Mouse (Mus musculus): ENCODE data around the gene Slc8a1.

Slc8a1 gene

GRCm38 (mm10) chr17:81504040-81504439 lies 234.1 kb downstream of the Slc8a1 start:
- DNase-seq (ENCODE audit: low spot score) = no peak

DNA sequence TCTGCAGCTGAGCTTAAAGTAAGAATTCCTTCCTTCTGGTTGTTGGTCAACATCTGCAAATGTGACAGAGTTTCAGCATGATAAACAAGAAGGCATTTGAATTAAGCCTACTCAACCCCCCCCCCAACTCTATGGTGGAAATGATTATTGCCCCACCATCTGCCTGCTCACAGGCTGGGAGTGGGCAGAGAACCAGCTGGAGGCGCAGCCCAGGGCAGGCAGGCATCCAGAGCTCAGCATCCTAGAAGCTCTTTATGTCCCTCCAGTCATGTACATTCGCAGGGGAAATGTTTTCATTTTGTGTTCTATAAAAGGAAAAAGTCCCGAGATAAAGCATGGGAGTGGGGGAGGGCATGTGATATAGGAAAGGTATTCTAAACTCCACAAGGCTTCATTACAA lies 235.4 kb downstream of the Slc8a1 start:
- DNase-seq (ENCODE audit: low spot score) = no peak

DNA sequence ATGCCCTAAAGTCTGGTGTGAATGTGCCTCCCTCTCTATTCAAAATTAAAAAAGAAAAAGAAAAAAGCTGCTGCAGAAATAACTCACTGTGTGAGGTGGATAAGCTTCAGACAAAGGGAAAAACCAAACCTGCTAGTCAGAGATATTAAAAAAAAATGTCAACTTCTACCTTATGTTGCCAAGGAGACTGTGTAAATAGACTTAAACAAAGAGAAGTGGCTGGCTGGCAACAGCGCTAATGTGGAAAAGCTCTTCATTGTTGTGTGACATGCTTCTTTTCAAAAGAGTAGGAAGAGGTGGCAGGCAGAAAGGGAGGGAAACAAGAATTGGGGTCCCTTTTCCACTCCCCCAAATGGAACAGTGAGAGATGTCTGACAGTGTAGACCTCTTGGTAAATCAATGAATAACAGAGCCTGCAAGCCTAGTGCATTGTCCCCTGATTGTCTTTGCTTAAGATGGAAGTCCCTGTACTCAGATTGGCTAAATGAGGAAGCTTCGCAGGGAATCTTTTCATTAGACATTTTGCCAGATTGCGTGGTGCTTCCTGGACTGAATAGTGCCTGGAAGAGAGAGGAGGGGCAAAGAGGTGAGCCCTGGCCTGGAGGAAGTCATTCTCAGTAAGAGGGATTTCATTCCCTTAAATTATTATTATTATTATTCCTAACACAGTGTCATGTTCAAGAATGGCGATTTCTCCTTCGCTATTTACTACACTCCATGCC lies 237.3 kb downstream of the Slc8a1 start:
- peak; percentile 66 for DNase-seq (ENCODE audit: low spot score)

DNA sequence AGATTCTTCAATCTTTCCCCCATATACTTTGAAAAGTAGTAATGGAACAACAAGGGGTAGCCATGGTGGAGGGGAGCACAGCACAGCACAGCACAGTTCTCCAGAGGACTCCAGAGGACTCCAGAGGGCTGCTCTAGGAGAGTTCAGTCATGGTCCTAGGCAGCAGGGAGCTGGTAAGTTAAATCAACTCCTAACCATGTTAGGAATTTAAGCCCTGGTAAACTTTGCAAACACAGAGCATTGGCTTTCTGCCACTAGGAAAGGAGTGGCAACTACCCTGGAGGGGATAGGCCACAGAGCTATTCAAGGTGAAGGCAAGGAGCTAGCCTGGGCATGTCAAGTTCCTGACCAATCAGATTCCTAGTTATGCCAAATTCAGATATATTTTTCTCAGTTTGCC lies 240.3 kb downstream of the Slc8a1 start:
- peak; percentile 63 for DNase-seq (ENCODE audit: low spot score)

DNA sequence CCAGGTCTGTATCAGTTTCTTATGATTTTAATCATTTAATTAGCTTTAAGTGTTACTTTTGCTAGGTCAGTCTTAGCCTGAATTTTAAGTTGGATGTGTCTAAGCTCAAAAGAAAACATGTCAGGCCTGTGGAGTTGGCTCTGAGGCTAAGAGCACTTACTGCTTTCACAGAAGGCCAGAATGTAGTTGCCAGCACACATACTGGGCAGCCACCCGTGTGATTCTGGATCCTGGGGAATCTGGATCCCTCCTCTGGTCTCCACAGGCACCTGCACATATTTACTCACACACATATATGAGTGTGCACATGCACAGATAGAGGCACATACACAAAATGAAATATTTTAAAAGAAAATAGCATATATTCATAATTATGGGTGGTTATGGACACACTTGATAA lies 241.6 kb downstream of the Slc8a1 start:
- DNase-seq (ENCODE audit: low spot score) = no peak

- peak; percentile 34 for DNase-seq (ENCODE audit: low spot score)
These were observed 245.8 kb downstream of the Slc8a1 start for GRCm38 (mm10) chr17:81492216-81492865.

- no peak for DNase-seq (ENCODE audit: low spot score)
These were observed 251.8 kb downstream of the Slc8a1 start for GRCm38 (mm10) chr17:81486388-81486787.

DNA sequence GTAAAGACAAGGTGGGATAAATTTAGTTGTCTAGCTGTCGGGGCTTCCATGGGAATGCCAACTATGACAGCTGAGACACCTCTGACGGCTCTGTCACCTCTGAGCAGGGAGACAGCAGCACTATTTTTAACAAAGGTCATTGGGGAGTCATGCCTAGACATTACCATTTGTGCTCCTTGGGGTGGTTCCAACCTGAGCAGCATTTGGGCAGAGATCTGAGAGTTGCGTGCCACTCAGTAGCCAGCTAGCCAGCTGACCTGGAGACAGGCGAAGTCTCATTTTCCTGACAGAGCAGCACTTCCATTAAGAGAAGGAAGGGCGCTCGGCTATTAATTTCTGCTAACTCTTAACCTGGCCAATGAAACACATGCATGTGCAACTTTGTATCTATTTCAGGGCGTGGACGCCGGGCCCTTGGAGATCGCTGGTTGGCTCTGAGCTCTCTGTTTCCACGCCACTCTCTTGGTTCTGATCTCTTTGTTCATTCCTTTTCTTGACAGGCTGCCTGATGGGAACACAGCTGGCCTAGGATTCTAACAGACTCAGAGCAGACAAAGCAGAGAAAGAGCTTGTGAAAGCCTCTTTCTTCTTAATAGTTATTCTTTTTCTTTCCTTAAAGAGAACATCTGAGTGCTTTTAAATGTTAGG lies 256.2 kb downstream of the Slc8a1 start:
- DNase-seq (ENCODE audit: low spot score) = no peak

DNA sequence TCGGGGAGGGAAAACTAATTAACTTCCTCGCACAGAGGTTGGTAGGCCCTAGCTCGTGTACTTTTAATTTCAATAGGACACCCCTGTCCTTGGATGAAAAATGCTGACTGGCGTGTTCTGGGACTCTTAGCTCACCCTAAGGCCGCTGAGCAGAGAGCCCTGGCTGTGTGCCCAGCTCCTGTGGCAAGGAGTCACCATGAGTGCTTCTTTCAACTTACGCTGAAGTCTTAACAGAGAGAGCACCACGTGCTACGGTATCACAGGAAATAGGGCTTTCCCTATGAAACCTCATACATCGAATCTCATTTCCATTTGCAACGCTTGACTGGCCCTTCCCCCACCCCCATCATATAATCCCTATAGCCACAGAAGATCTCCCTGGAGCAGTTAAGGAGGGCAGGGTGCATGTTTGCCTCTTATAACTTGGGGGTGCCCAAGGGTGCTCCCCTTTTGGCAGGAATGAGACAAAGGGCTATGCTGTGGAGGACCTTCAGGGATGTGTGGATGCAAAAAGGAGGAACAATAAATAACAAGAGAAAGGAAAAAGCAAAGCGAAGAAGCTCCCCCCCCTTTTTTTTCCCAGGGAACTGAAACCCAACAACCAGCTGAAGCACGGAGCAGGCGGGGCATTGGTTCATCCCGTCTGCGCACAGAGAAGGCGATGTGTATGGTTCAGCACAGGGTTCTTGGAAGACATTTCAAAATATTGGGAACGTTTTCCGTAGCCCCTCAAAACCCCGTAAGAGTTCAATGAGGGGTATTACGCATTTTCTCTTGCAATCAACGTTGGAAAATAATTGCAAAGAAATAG lies 257.6 kb downstream of the Slc8a1 start:
- DNase-seq (ENCODE audit: low spot score) = peak; percentile 72

- no peak for DNase-seq (ENCODE audit: low spot score)
These were observed 258.4 kb downstream of the Slc8a1 start for GRCm38 (mm10) chr17:81479807-81480206.

- no peak for DNase-seq (ENCODE audit: low spot score)
These were observed 260.8 kb downstream of the Slc8a1 start for GRCm38 (mm10) chr17:81477420-81477819.

DNA sequence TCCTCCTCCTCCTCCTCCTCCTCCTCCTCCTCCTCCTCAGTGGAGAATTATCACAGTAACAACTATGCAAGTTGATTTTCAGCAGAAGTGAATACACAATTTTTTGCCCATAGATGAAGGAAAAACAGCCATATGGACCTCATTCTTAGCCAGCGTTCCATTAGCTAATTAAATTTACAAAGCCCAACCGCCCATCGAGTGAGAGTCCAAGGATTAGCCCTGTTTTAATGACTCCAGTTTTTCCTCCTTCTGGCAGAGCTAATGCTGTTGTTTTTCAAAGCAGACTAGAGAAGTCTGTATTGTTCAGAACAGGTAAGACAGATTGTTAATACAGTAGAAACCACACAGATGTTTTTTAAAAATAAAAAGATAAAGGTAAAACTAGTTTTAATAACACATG lies 264.8 kb downstream of the Slc8a1 start:
- no peak for DNase-seq (ENCODE audit: low spot score)

DNA sequence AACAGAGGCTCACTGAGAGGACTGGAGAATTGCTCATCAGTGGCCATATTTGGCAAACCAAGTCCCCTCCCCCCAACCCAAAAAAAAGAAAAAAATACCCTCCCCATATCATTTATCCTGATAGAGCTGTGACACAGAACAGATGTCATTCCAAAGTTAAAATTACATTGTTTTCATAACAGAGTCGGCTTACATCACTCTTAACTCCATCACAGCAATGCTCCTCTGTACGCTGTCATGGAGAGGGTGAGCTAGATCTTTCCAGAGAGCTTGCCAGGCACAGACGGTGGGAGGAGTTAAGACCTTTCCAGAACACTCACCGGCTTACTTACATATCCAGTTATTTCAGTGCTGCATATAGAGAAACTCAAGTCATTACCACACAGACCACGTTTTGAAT lies 269.2 kb downstream of the Slc8a1 start:
- peak; percentile 29 for DNase-seq (ENCODE audit: low spot score)

DNA sequence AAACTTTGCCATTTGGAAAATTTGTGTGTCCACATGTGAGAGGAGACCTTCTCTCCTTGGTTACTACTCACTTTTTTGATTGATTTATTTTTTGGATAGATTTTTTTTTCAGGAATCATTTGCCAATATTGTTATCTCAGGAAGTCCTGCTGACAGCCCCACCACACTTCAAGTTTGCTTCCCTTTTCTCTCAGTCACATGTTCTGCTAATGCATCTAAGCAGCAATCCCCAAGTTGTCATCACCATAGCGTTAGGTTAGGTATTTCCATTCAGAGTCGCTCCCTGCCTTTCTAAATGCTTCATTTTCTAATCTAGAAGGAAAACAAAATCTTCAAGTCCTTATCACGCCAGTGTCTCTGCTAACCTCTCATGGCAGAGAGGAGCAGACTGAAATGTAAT lies 278.8 kb downstream of the Slc8a1 start:
- DNase-seq (ENCODE audit: low spot score) = no peak

DNA sequence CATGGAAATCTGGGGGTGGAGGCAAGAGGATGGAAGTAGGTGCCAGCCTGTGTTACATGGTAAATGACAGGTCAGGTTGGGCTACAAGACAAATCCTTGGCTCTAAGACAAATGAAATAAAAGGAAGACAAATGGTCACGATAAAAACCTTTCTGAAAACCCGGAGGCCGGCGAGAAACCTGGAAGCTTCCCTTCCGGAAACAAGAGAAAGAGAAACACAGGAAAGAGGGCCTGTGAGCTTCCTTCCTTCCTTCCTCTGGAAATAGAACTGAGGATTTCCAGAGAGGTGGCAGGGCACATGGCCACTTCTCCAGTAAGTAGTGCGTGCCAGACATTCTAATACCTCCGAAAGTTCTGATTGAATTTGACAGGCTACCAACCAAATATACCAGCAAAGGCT lies 282.2 kb downstream of the Slc8a1 start:
- DNase-seq (ENCODE audit: low spot score) = no peak

- no peak for DNase-seq (ENCODE audit: low spot score)
These were observed 282.9 kb downstream of the Slc8a1 start for GRCm38 (mm10) chr17:81455269-81455668.

DNA sequence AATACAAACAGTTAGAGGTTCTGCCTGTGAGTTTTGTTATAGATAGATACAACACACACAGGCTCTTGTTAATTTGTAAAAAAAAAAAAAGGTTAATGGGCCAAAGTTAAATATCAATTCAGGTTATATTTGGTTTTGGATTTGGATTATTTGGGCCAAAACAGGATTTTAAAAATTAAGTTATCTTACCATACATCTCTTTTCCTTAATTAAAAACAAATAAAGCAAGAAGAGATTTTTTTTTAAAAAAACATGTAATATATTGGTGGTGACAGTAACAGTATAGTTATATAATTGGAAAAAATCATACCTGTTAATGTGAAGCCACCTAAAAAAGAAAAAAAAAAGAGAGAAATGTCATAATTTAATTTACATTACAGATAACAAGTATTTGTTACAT lies 296.7 kb downstream of the Slc8a1 start, which contains the start of gene Gm11096:
TSS of gene Gm11096 (plus strand) at position 301 of the 400 bp plus-strand sequence.
- no peak for DNase-seq (ENCODE audit: low spot score)

DNA sequence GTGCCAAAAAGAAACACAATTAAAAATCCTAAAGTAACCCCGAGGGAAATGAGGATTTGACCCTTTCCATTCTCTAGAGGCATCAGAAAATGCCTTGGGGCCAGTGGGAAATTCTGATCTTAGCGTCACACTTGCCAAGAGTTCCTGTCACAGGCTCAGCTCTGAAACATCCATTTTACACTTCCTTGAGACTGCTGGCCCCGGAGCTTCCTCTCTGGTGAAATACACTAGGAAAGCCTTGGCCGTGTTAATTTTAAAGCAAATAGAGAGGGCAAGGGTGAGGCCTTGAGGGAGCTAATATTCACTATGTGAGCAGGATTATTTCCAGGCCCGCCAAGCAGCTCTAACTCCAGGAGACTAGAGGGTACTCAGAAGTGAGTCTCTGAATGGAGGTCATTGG lies 305.0 kb downstream of the Slc8a1 start:
- peak; percentile 2 for DNase-seq (ENCODE audit: low spot score)

GRCm38 (mm10) chr17:81432733-81433132 lies 305.4 kb downstream of the Slc8a1 start:
- no peak for DNase-seq (ENCODE audit: low spot score)

- no peak for DNase-seq (ENCODE audit: low spot score)
These were observed 310.9 kb downstream of the Slc8a1 start for GRCm38 (mm10) chr17:81427245-81427644.

DNA sequence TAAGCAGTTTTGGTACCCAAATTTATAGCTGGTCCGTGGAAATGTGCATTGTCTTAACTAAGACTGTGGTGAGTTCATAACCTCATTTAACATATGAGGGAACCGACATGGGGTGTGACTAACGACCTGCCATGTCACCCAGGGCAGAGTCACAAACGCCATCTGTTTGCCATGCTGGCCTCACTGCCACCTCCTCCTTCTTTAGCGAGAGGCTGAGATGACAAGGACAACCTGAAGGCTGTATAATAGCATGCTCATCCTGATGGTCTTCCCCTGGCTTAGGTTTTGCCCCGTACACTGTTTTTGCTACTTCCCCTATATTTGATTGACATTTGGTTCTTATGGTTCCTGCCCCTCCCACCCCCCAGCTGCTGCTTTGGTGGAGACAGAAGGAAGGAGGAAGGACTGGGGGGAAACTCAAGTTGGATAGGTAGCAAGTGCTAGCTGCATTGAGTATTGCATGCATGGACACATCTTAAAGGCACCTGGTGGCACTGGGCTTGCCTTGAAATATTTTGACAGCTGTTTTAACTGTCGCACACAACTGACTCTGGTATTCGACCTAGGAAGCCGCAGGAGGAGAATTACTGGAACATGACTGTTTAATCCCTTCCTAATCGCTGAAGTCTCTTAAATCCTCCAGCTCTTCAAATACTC lies 313.8 kb downstream of the Slc8a1 start:
- DNase-seq (ENCODE audit: low spot score) = no peak

Measured in lung, postnatal 25 days (tissue).